Mouse (Mus musculus) large intestine, adult 2 months (tissue): Measurements from ENCODE around the gene Eif3d. TPM values are rescaled to one million over a fixed set of nuclear protein-coding genes. Genes with fewer than 3 reads are reported as not detected.
A peak's percentile ranks its signal among the peaks of the same experiment; 100 is the strongest.

ENCODE experiments used
- DNase-seq: peaks from one replicate; pipeline ENCODE4 v3.0.0-alpha.2; 2012; ENCODE audit warnings: low read depth, low spot score
- whole genome bisulfite sequencing: fragments of 180-500 bp; shearing (Covaris S2); methylation state at CpG from one replicate; pipeline ENCODE4 v1.1.7; 2018; 5-methylcytosine and 5-hydroxymethylcytosine counted together
- polyA plus RNA-seq: library from polyadenylated mRNA; depleted of rRNA; stranded (reverse); fragments of >200 nt; gene quantifications from 2 replicates; pipeline ENCODE4 v1.2.3, GENCODE M21; 2012; rRNA removed

Gene Eif3d
- polyA plus RNA-seq, 1 experiment, result 112 TPM

- WGBS, result 62% methylated on average over 9 of the region's 9 CpGs
- DNase-seq, result no peak
These were observed 47.2 kb downstream of the Eif3d start for GRCm38 (mm10) chr15:77923267-77924035.

GRCm38 (mm10) chr15:77922710-77923109, 47.9 kb downstream of the Eif3d start:
- 65% methylated on average over 9 of the region's 9 CpGs for WGBS
- DNase-seq, result no peak

- 89% methylated on average over 6 of the region's 6 CpGs for WGBS
- no peak for DNase-seq
These were observed 49.0 kb downstream of the Eif3d start for GRCm38 (mm10) chr15:77921636-77922035.

- WGBS, result 67% methylated on average over 10 of the region's 10 CpGs
- no peak for DNase-seq
These were observed 49.8 kb downstream of the Eif3d start for GRCm38 (mm10) chr15:77920511-77921462.

DNA sequence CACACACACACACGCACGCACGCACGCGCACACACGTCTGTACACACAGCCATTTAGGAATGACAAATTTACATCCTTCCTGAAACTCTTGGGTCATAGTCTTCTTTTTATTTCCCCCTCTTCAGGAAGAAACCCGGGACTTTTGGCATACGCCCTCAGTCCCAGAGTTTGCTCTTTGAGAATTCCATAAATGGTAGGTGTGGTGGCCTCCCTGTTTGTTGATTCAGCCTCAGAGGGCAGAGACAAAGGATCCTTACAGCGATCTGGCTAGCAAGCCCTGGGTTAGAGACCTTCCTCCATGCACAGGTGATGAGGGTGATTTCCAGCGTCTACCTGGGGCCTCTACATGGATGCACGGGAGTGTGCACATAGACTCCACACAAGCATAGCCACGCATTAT, 51.2 kb downstream of the Eif3d start:
- 29% methylated on average over 12 of the region's 12 CpGs for WGBS
- DNase-seq, result peak; percentile 90

GRCm38 (mm10) chr15:77916851-77917544, 53.6 kb downstream of the Eif3d start:
- peak; percentile 78 for DNase-seq
- 30% methylated on average over 8 of the region's 8 CpGs for WGBS

DNA sequence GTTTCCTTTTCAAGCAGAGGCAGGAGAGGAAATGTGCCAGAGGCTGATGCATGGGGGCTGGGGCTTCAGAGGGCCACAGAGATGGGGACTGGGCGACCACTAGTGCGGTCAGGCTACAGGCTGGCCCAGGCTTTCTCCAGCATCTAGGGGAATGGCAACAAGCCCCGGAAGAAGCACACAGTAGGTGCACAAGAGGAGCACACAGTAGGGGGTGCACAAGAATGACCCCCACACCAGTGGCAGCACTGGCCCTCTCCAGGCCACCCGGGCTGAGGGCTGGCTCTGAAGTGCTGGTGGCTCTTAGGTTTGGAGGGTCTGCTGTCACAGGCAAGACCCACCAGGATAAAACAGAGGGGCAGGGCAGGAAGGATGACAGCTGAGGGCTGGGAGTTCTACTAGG, 55.3 kb downstream of the Eif3d start:
- DNase-seq, result no peak
- WGBS, result 97% methylated on average over 4 of the region's 4 CpGs

DNA sequence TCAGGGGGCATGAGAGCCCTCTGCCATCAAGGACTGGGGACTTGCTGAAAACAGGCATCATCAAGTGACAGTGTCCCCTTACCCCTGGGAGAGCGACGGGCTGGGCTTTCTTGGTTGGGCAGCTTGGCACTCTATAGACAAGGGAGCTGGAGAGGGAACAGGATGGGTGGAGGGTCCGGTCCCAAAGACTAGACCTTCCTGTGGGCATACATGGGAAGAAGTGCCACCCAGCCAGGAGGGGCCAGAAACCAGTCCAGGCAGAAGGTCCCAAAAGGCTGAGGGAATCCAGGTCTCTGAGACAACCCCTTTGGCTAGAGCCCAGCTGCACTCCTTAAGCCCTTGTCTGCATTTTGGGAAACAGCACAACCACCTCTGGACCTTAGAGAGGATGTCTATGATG, 56.1 kb downstream of the Eif3d start:
- 96% methylated on average over 3 of the region's 3 CpGs for WGBS
- DNase-seq, result no peak

DNA sequence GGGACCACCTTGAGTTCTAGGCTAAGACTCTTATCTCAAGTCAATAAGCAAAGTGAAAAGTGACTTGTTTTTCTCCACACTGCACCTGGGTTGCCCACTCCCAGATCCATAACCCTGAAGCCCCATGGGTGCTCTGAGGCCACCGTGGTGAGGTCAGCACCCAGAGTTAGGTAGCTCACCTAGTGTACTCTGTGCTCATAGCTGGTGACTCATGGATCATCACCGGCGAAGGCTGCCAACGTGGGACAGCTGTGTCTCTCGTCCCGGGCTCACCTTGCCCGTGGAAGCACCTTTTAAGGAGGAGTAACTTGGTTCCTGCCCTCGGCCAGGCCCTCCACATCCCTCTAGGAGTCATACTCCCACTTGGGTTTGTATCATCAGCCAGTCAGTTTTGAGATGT, 57.6 kb downstream of the Eif3d start:
- DNase-seq, result no peak
- 44% methylated on average over 8 of the region's 8 CpGs for WGBS

- 76% methylated on average over 7 of the region's 7 CpGs for WGBS
- no peak for DNase-seq
These were observed 58.0 kb downstream of the Eif3d start for GRCm38 (mm10) chr15:77912585-77912984.

GRCm38 (mm10) chr15:77912048-77912447, 58.6 kb downstream of the Eif3d start:
- 81% methylated on average over 5 of the region's 5 CpGs for WGBS
- DNase-seq, result no peak

DNA sequence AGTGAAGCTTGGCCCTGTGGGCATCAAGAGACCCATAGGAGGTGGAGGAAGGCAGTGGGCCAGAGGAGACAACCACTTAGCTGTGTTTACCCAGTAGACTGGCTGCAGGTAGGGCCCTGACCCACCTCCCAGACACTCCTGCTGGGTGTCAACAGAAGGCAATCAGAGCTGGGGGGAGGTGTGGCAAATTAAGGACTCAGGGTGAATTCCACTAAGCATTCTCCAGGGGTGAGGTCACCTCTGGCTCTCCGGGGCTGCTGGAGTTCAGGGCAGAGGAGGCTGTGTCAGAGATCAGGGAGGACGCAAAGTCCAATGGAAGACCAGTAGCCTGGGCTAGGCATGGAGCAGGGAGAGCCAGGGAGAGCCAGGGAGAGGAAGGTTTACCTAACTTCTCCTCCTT, 59.5 kb downstream of the Eif3d start:
- 4% methylated on average over 2 of the region's 2 CpGs for WGBS
- DNase-seq, result no peak

Other genes with a start within 250 kb of the Eif3d start
- gene Apol9b, start 241.8 kb downstream of the Eif3d start, polyA plus RNA-seq, result 16.8 and 44.4 TPM in 2 replicates
- 0.04 TPM in 1 of 2 replicates, not detected in the other for gene Apol8, start 213.8 kb downstream of the Eif3d start, polyA plus RNA-seq
- 49.7 and 78.1 TPM in 2 replicates for gene Myh9, start 128.6 kb downstream of the Eif3d start, polyA plus RNA-seq
- gene Txn2, start 41.8 kb downstream of the Eif3d start, polyA plus RNA-seq, result 256 and 267 TPM in 2 replicates
- 1.1 and 1.7 TPM in 2 replicates for gene Foxred2, start 14.1 kb downstream of the Eif3d start, polyA plus RNA-seq
- not detected in 2 replicates for gene Cacng2, start 149.2 kb upstream of the Eif3d start, polyA plus RNA-seq
- 22.4 and 27.3 TPM in 2 replicates for gene Ift27, start 203.3 kb upstream of the Eif3d start, polyA plus RNA-seq
- gene Pvalb, start 235.6 kb upstream of the Eif3d start, polyA plus RNA-seq, result 1.3 TPM in 1 of 2 replicates, not detected in the other